ENCODE assay signal across 19 mouse cellular contexts in the genomic region with DNA sequence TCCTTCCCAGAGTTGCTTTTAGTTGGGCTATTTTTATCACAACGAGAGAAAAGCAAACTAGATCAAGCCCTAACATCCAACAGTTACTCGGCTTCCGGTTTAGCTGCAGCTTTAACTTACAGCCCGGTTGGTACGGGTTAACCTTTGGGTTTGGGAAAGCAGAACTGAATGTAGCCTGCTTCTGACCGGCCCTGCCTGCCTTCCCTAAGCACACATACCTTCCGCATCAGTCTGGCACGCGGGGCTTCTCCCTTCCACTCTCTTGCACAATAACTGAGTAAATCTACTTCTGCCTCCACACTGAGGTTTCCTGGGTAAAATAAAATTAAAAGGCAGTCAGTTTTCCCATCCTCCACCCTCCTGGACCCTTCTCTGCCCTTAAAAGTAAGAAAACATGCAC. TPM values are rescaled to one million over a fixed set of nuclear protein-coding genes. Genes with fewer than 3 reads are reported as not detected.
DNase-seq lines count a peak whose midpoint lies in the region; TF ChIP-seq lines count a peak whose summit lies in the region.
"Had no signal": no experiment of that assay in that cellular context is flagged by ENCODE, and none has a peak within 500 bp of the region (broad histone marks: within the 10 kb centered on the region; RNA-seq: fewer than 3 reads in every experiment).

No protein-coding gene starts in this region.

- no peak for TF ChIP-seq CTCF in layer of hippocampus, adult 2 months (conservative IDR thresholded peaks at IDR 0.05)
- no peak for TF ChIP-seq CTCF in spleen, adult 2 months (IDR thresholded peaks at IDR 0.05; ENCODE audit: extremely low read depth, insufficient read depth, insufficient read length, insufficient replicate concordance)

- H3K27ac ChIP-seq in layer of hippocampus, adult 2 months, result 0 out of 2 replicates have a peak overlapping the region, but pooled peaks have one; percentile 14
- peak overlapping the region; percentile 30 for H3K27ac ChIP-seq in spleen, adult 2 months (ENCODE audit: insufficient read depth, low read length)
- H3K27ac ChIP-seq: forebrain, embryonic 10.5 days; heart, embryonic 13.5 days; hindbrain, embryonic 12.5 days; intestine, embryonic 15.5 days; kidney, postnatal 0 days; midbrain, embryonic 15.5 days; stomach, embryonic 15.5 days had no signal

- WGBS in spleen, adult 2 months, result 48% methylated on average over 9 of the region's 9 CpGs

- no peak for TF ChIP-seq POLR2A in spleen, adult 2 months (IDR thresholded peaks at IDR 0.05; ENCODE audit: low read depth, low read length)

- H3K36me3 ChIP-seq in spleen, adult 2 months (ENCODE audit: control insufficient read depth, insufficient read depth, low read length), result peaks cover 8% of the 10 kb centered on the region
- H3K36me3 ChIP-seq: forebrain, embryonic 10.5 days; heart, embryonic 13.5 days; hindbrain, embryonic 12.5 days; intestine, embryonic 15.5 days; midbrain, embryonic 15.5 days; stomach, embryonic 15.5 days had no signal

- H3K4me3 ChIP-seq in layer of hippocampus, adult 2 months, result no peak overlapping the region
- H3K4me3 ChIP-seq in spleen, adult 2 months (ENCODE audit: extremely low read depth, insufficient read depth, insufficient read length), result no peak overlapping the region
- H3K4me3 ChIP-seq: forebrain, embryonic 10.5 days; heart, embryonic 13.5 days; hindbrain, embryonic 12.5 days; intestine, embryonic 15.5 days; midbrain, embryonic 15.5 days; stomach, embryonic 15.5 days had no signal

- no peaks in the 10 kb centered on the region for H3K27me3 ChIP-seq in spleen, adult 2 months (ENCODE audit: control insufficient read depth, insufficient read depth, low read length)
- H3K27me3 ChIP-seq: heart, embryonic 13.5 days; hindbrain, embryonic 12.5 days; intestine, embryonic 15.5 days; midbrain, embryonic 15.5 days; Patski; stomach, embryonic 15.5 days had no signal

- DNase-seq in layer of hippocampus, adult 2 months (ENCODE audit: low spot score in 2 of 2), result no peak
- no peak for DNase-seq in layer of hippocampus, adult 9-10 months (ENCODE audit: low spot score)
- no peak for DNase-seq in spleen, adult 2 months (ENCODE audit: low read depth in 1 of 2, low spot score in 2 of 2)
- DNase-seq in spleen, postnatal 14 days (ENCODE audit: low spot score in 2 of 2), result no peak
- peak; percentile 52 for DNase-seq in lung, postnatal 4 days
- DNase-seq in left cerebral cortex, postnatal 14 days (ENCODE audit: low spot score in 2 of 2), result no peak
- DNase-seq in thymus, postnatal 4 days, result no peak
- DNase-seq: adrenal gland, postnatal 36 days; cerebellum, adult 2 months; gastrocnemius, postnatal 36 days; lung, embryonic 14.5 days had no signal

- peaks cover 7% of the 10 kb centered on the region; the same call in 1 of the 2 replicates for H3K4me1 ChIP-seq in spleen, adult 2 months (ENCODE audit: control insufficient read depth, insufficient read depth, insufficient read length)
- H3K4me1 ChIP-seq: midbrain, embryonic 15.5 days; stomach, embryonic 15.5 days had no signal

- intact Hi-C loops in left cerebral cortex, postnatal 14 days (cut with DNase I), result no loop called here

RNA-seq across cellular contexts. Expression of gene Otulinl, which starts 17.3 kb away (rescaled TPM):
- 10 to 100 TPM; 27.6 to 31.8 TPM for total RNA-seq in layer of hippocampus, adult 2 months (2021)
- polyA plus RNA-seq in spleen, adult 2 months (2012; rRNA removed), result 15.2 and 16.0 TPM in 2 replicates
- 10 to 100 TPM; 28.8 to 33.1 TPM for total RNA-seq in left cerebral cortex, postnatal 14 days (2021)

RNA-seq across cellular contexts. Expression of gene Otulin, which starts 33.6 kb away (rescaled TPM):
- 10 to 100 TPM; 19.4 to 23.1 TPM for total RNA-seq in layer of hippocampus, adult 2 months (2021)
- 53.1 and 69.6 TPM in 2 replicates for polyA plus RNA-seq in spleen, adult 2 months (2012; rRNA removed)
- 10 to 100 TPM; 20.8 to 23.1 TPM for total RNA-seq in left cerebral cortex, postnatal 14 days (2021)

Comparison
In these comparisons a context has a peak if more than half of its experiments do, and no peak if none do; other contexts are left out.
1. DNase-seq: peak in lung, postnatal 4 days (2 of 2); none in layer of hippocampus, adult 2 months (0 of 2), layer of hippocampus, adult 9-10 months (single experiment), spleen, adult 2 months (0 of 2), spleen, postnatal 14 days (0 of 2), left cerebral cortex, postnatal 14 days (0 of 2) and thymus, postnatal 4 days (single experiment).